Mouse (Mus musculus): ENCODE measurements at regions not wholly inside any gene's neighbourhood (a gene's known extent, or its start where the extent isn't known, plus 50 kb on each side); places are given as distances from the start of the nearest gene placed in this dataset.

DNA sequence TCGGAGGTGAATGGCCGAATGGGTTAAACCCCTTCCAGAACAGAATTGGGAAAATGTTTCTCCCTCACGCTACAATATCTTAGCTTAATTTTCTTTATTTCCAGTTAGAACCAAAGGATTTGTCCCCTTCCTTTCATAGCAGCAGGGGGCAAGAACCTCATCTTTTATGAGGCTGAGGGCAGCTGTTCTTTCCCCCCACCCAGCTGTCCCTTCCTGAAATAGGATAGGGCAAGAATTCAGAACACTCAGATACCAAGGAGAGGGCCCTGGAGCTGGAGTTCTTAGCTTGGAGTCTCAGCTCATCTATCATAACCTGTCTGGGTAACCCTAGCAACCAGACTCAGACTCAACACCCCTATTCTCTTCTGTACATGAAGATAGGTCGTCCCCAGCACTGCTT, 547.4 kb downstream of the Med13l start:
- TF ChIP-seq CTCF (IDR thresholded peaks at IDR 0.05; ENCODE audit: low read depth) = no peak
- no peak for ATAC-seq
- H3K9ac ChIP-seq (replicated peaks; ENCODE audit: low read length) = no peak overlapping the region
- H3K4me1 ChIP-seq (ENCODE audit: insufficient read depth, low read length) = no peaks in the 10 kb centered on the region
- no peaks in the 10 kb centered on the region for H3K9me3 ChIP-seq (ENCODE audit: low read length)
- no peak overlapping the region for H3K4me2 ChIP-seq (ENCODE audit: low read depth, low read length)
- no peaks in the 10 kb centered on the region for H3K27me3 ChIP-seq (ENCODE audit: insufficient read depth, low read length)
- H3K36me3 ChIP-seq (ENCODE audit: insufficient read depth, low read length) = no peaks in the 10 kb centered on the region
- no peak for DNase-seq (ENCODE audit: low spot score)
- WGBS = 72% methylated on average over 4 of the region's 4 CpGs
- no peak overlapping the region for H3K4me3 ChIP-seq (ENCODE audit: low read length)
- H3K27ac ChIP-seq = no peak overlapping the region

DNA sequence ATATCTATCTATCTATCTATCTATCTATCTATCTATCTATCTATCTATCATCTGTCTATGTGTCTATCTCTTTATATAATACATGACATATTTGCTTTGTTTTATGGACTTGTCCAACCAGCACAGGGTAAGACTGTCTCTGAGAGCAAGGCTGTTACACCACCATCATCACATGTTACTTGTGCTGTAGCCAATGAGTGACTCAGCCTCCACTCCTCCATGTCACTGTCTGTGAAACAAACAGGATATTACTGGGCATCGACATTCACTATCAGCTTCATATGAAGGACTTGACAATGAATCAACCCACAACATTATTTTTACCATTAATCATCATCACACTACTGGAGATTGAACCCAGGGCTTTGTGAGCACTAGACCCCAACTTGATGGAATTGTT, 549.0 kb downstream of the Med13l start:
- Histone ChIP-seq H3K9ac (replicated peaks; ENCODE audit: low read length) (no peak overlapping the region), H3K27me3 (ENCODE audit: insufficient read depth, low read length) (no peaks in the 10 kb centered on the region), H3K27ac (no peak overlapping the region), H3K36me3 (ENCODE audit: insufficient read depth, low read length) (no peaks in the 10 kb centered on the region), H3K9me3 (ENCODE audit: low read length) (no peaks in the 10 kb centered on the region), H3K4me2 (ENCODE audit: low read depth, low read length) (no peak overlapping the region), H3K4me3 (ENCODE audit: low read length) (no peak overlapping the region), H3K4me1 (ENCODE audit: insufficient read depth, low read length) (no peaks in the 10 kb centered on the region)
- WGBS = 92% methylated on average over 1 of the region's 1 CpGs
- TF ChIP-seq CTCF (IDR thresholded peaks at IDR 0.05; ENCODE audit: low read depth) = no peak
- ATAC-seq = no peak
- DNase-seq (ENCODE audit: low spot score) = no peak

DNA sequence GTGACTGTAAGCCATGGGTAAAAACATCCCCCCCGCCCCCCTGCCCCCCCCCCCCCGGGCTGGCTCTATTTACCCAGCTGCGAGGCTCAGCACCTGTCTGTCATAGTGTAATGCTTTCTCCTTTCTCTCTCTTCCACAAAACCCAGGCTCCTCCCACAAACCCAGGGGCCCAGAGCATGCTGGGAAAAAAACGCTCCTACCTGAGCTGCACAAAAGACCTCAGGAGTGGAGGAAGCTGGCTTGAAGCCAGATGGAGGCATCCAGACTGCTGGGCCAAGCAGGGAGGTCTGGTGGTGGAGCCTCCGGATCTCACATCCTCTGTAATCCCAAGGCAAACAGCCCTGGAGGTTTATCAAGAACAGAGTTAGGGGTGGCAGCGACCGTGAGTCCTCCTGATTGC, 553.6 kb downstream of the Med13l start:
- no peaks in the 10 kb centered on the region for H3K27me3 ChIP-seq (ENCODE audit: insufficient read depth, low read length)
- no peak for TF ChIP-seq CTCF (IDR thresholded peaks at IDR 0.05; ENCODE audit: low read depth)
- H3K9ac ChIP-seq (replicated peaks; ENCODE audit: low read length) = no peak overlapping the region
- no peaks in the 10 kb centered on the region for H3K9me3 ChIP-seq (ENCODE audit: low read length)
- no peak overlapping the region for H3K4me2 ChIP-seq (ENCODE audit: low read depth, low read length)
- ATAC-seq = no peak
- H3K36me3 ChIP-seq (ENCODE audit: insufficient read depth, low read length) = no peaks in the 10 kb centered on the region
- WGBS = 40% methylated on average over 7 of the region's 7 CpGs
- no peak for DNase-seq (ENCODE audit: low spot score)
- H3K27ac ChIP-seq = no peak overlapping the region
- H3K4me1 ChIP-seq (ENCODE audit: insufficient read depth, low read length) = no peaks in the 10 kb centered on the region
- no peak overlapping the region for H3K4me3 ChIP-seq (ENCODE audit: low read length)

DNA sequence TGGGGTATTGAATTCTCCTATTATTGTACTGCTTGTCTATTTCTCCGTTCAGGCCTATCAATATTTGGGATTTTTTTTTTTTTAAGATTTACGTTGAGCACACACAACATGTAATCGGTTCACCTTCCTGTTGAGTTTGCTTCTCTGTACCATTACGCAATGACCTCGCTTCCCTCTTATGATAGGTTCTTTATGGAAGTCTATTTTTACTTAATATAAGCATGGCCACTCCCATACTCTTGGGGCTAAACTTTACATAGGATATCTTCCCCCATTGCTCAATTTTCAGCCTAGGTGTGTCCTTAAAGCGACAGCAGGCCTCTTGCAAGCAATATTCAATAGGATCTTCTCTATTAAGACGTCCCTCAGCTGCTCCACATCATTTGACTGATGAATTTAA, 544.7 kb upstream of the Tbx3 start:
- Histone ChIP-seq H3K9me3 (ENCODE audit: low read length) (no peaks in the 10 kb centered on the region), H3K27me3 (ENCODE audit: insufficient read depth, low read length) (no peaks in the 10 kb centered on the region), H3K27ac (no peak overlapping the region), H3K4me2 (ENCODE audit: low read depth, low read length) (no peak overlapping the region), H3K4me3 (ENCODE audit: low read length) (no peak overlapping the region), H3K9ac (replicated peaks; ENCODE audit: low read length) (no peak overlapping the region), H3K4me1 (ENCODE audit: insufficient read depth, low read length) (no peaks in the 10 kb centered on the region), H3K36me3 (ENCODE audit: insufficient read depth, low read length) (no peaks in the 10 kb centered on the region)
- DNase-seq (ENCODE audit: low spot score) = no peak
- no peak for TF ChIP-seq CTCF (IDR thresholded peaks at IDR 0.05; ENCODE audit: low read depth)
- WGBS = 90% methylated on average over 7 of the region's 7 CpGs
- ATAC-seq = no peak

DNA sequence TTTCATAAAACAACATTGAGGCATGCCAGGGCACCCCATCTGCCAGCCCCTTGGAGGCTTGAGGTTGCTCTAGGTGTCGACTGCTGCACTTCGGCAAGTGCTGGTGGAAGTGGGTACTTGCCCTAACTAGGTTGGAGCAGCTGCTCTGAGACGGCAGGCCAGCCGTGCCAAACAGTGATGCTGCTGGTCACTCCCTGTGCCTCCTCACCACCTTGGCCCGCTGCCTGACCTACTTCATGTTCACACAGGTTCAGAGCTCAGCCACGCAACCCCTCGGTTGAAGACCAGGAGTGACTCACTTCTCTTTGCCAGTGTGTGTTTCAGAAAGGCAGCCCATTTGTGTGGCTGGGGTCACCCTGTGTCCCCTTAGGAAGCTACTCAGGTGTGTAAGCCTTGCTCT, 540.3 kb upstream of the Tbx3 start:
- Histone ChIP-seq H3K4me2 (ENCODE audit: low read depth, low read length) (no peak overlapping the region), H3K4me3 (ENCODE audit: low read length) (no peak overlapping the region), H3K36me3 (ENCODE audit: insufficient read depth, low read length) (no peaks in the 10 kb centered on the region), H3K9me3 (ENCODE audit: low read length) (no peaks in the 10 kb centered on the region), H3K27ac (no peak overlapping the region), H3K4me1 (ENCODE audit: insufficient read depth, low read length) (no peaks in the 10 kb centered on the region), H3K9ac (replicated peaks; ENCODE audit: low read length) (no peak overlapping the region), H3K27me3 (ENCODE audit: insufficient read depth, low read length) (no peaks in the 10 kb centered on the region)
- no peak for TF ChIP-seq CTCF (IDR thresholded peaks at IDR 0.05; ENCODE audit: low read depth)
- ATAC-seq = no peak
- no peak for DNase-seq (ENCODE audit: low spot score)
- 92% methylated on average over 7 of the region's 7 CpGs for WGBS

DNA sequence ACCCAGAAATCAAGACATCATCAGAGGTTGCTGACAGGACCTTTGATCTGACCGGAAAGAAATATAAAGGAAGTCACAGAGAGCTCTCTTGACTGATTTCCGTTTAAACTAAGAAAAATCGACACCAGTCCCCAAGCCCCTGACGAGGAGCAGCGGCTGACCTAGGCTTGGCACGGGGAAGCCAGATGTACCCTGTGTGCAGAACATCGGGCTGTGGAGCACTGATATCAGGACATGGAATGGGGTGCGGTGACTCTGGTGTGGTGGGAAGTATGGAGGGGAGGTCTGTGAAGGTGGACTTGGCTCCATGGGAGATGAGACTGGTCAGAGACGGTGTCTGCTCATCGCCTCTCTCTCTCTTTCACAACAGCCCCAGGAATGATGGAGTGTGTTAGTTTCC, 539.0 kb upstream of the Tbx3 start:
- TF ChIP-seq CTCF (IDR thresholded peaks at IDR 0.05; ENCODE audit: low read depth) = no peak
- Histone ChIP-seq H3K27ac (no peak overlapping the region), H3K27me3 (ENCODE audit: insufficient read depth, low read length) (no peaks in the 10 kb centered on the region), H3K9me3 (ENCODE audit: low read length) (no peaks in the 10 kb centered on the region), H3K36me3 (ENCODE audit: insufficient read depth, low read length) (no peaks in the 10 kb centered on the region), H3K4me3 (ENCODE audit: low read length) (no peak overlapping the region), H3K4me2 (ENCODE audit: low read depth, low read length) (no peak overlapping the region), H3K9ac (replicated peaks; ENCODE audit: low read length) (no peak overlapping the region), H3K4me1 (ENCODE audit: insufficient read depth, low read length) (no peaks in the 10 kb centered on the region)
- DNase-seq (ENCODE audit: low spot score) = no peak
- WGBS = 66% methylated on average over 10 of the region's 10 CpGs
- ATAC-seq = no peak

DNA sequence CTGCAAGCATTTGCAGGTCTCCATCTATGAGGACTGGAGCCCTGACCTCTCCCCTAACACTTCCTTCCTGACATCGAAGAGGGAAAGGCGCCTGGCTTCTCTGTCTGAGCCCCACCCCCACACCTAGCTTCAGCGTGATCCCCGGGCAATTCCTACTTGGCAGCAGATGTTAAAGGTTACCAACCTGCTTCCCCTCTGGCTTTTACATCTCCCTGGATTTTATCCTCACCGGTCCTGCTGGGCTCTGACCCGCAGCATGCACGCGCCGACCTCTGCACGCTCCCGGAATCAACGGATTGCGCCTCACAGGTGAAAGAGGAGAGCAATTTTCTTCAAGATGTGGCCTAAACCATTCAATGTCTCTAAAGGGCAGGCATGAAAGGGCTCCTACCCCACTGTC, 537.1 kb upstream of the Tbx3 start:
- DNase-seq (ENCODE audit: low spot score) = no peak

More for the DNA sequence above, 537.1 kb upstream of the Tbx3 start:
- H3K4me3 ChIP-seq (ENCODE audit: low read length) = no peak overlapping the region
- no peak for TF ChIP-seq CTCF (IDR thresholded peaks at IDR 0.05; ENCODE audit: low read depth)
- no peak for ATAC-seq
- H3K27me3 ChIP-seq (ENCODE audit: insufficient read depth, low read length) = no peaks in the 10 kb centered on the region
- H3K9ac ChIP-seq (replicated peaks; ENCODE audit: low read length) = no peak overlapping the region
- H3K9me3 ChIP-seq (ENCODE audit: low read length) = no peaks in the 10 kb centered on the region
- H3K4me1 ChIP-seq (ENCODE audit: insufficient read depth, low read length) = no peaks in the 10 kb centered on the region
- no peaks in the 10 kb centered on the region for H3K36me3 ChIP-seq (ENCODE audit: insufficient read depth, low read length)
- 62% methylated on average over 13 of the region's 13 CpGs for WGBS
- H3K4me2 ChIP-seq (ENCODE audit: low read depth, low read length) = no peak overlapping the region
- H3K27ac ChIP-seq = no peak overlapping the region
